Mouse (Mus musculus) embryo, embryonic 10 days (tissue): ENCODE data around the gene Dph5.
"Not testable (repeated sequence)": the region's sequence is repeated elsewhere in the genome, so short reads cannot be mapped to it uniquely, and the experiment has no call there.

Source experiments
- DNase-seq: peaks from one replicate; pipeline ENCODE4 v3.0.0-alpha.2; 2015; ENCODE audit warnings: low spot score

Dph5 gene

GRCm38 (mm10) chr3:115887427-115888309 is at the start of gene Dph5:
Dph5 (plus strand) TSS chr3:115887837.
- DNase-seq: peak; percentile 95

- no peak for DNase-seq
These were observed 43.1 kb upstream of the Dph5 start for GRCm38 (mm10) chr3:115844566-115844965.

GRCm38 (mm10) chr3:115845032-115845618 is 42.5 kb upstream of the Dph5 start:
- no peak for DNase-seq

- no peak for DNase-seq
These were observed 41.9 kb upstream of the Dph5 start for GRCm38 (mm10) chr3:115845724-115846123.

GRCm38 (mm10) chr3:115846153-115846552 is 41.5 kb upstream of the Dph5 start:
- no peak for DNase-seq

- no peak for DNase-seq
These were observed 38.8 kb upstream of the Dph5 start for GRCm38 (mm10) chr3:115848686-115849480.

GRCm38 (mm10) chr3:115850946-115851345 is 36.7 kb upstream of the Dph5 start:
- DNase-seq: no peak

- DNase-seq: no peak
These were observed 32.9 kb upstream of the Dph5 start for GRCm38 (mm10) chr3:115854672-115855191.

GRCm38 (mm10) chr3:115855576-115855975 is 32.1 kb upstream of the Dph5 start:
- DNase-seq: no peak

GRCm38 (mm10) chr3:115856484-115857022 is 31.1 kb upstream of the Dph5 start:
- DNase-seq: peak; percentile 38

- no peak for DNase-seq
These were observed 30.2 kb upstream of the Dph5 start for GRCm38 (mm10) chr3:115857436-115857835.

GRCm38 (mm10) chr3:115858822-115859221 is 28.8 kb upstream of the Dph5 start:
- no peak for DNase-seq

- DNase-seq: not testable (repeated sequence)
These were observed 26.9 kb upstream of the Dph5 start for GRCm38 (mm10) chr3:115860780-115861179.

- DNase-seq: no peak
These were observed 24.1 kb upstream of the Dph5 start for GRCm38 (mm10) chr3:115863487-115863886.

GRCm38 (mm10) chr3:115867150-115867549 is 20.5 kb upstream of the Dph5 start:
- DNase-seq: no peak

- no peak for DNase-seq
These were observed 19.7 kb upstream of the Dph5 start for GRCm38 (mm10) chr3:115867901-115868300.

GRCm38 (mm10) chr3:115869360-115869759 is 18.3 kb upstream of the Dph5 start:
- no peak for DNase-seq

GRCm38 (mm10) chr3:115875551-115875950 is 12.1 kb upstream of the Dph5 start:
- peak; percentile 26 for DNase-seq

GRCm38 (mm10) chr3:115877133-115877532 is 10.5 kb upstream of the Dph5 start:
- DNase-seq: no peak

- DNase-seq: no peak
These were observed 3.6 kb upstream of the Dph5 start for GRCm38 (mm10) chr3:115884086-115884485.

- DNase-seq: peak; percentile 34
These were observed 871 bp downstream of the Dph5 start for GRCm38 (mm10) chr3:115888310-115889106.
